Mouse (Mus musculus) thymus, adult 18-20 months (tissue): ENCODE data around the gene Iffo2.
"Not testable (repeated sequence)": the region's sequence is repeated elsewhere in the genome, so short reads cannot be mapped to it uniquely, and the experiment has no call there.

ENCODE experiments used
- DNase-seq, 2 experiments: peaks; one replicate each; pipeline ENCODE4 v3.0.0; 2022; ENCODE audit warnings: mixed read lengths in 2 of 2

Iffo2 gene

GRCm38 (mm10) chr4:139530248-139530647, at the start of gene Iffo2:
TSS of gene Iffo2 (plus strand) at chr4:139530548.
- not testable (repeated sequence) for DNase-seq

DNA sequence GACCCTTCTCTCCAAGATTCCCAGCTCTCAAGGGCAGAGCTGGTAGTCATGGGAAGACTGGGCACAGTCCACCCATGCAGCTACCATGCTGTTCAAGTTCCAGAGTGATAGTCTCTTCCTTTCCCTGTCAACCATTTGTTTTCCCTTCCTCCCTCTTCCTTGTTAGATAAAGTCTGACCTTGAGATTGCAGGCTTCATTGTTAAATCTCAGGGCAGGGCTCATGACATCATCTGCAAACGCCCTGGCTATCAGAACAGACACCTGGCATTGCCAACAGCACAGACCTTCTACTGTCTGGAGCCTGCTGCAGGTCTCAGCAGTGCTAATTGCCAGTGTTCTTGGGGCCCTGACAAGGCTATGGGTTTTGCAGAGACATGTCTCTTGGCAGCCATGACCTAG, 48.9 kb upstream of the Iffo2 start:
- no peak for DNase-seq

DNA sequence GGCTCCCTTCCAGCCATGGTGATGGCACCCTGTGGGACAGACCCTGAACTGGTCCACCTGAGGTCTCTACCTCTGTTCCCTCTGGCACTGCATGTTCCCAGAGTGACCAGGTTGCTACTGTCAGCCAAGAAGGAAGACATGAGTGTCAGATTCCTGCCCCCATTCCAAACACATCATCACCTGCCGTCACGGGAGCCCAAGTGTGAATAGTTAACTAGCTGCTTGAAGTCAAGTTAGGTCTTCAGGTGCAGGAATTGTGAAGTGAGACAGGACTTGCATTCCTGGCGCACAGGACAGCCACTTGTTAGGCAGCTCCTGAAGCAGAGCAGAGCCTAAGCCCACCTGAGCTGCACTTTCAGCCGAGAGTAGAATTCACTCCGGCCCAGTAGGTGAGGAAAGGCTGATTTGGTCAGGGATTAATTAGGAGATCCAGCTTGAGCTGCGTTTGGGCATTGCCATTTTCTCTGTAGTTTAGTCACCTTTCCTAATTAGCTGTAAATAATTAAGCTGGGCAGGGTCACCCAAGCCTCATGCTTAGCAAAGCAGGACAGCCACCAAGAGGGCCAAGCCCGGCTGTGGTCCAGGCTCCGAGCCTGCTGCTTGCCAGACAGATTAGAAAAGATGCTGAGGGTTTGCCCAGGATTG, 46.8 kb upstream of the Iffo2 start:
- DNase-seq, result no peak

DNA sequence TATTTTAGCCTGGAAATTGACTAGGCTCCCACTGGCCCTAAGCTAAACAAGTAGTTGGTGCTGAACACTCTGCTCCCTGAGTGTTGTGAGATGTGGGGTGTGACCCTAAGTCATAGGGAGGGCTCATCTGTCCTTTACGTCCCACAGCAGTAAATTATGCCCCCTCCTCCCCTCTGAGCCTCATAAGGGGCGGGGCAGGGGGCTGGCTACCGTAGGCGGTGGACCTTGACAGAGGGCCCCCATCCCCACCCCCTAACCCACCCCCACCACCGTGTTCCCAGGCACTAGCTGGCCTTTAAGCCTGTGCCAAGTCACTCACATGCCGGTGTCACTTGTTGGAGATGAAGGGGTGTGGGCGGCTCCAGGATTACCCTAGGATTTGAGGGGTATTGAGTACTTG, 45.9 kb upstream of the Iffo2 start:
- DNase-seq, result no peak

GRCm38 (mm10) chr4:139487085-139487484, 43.3 kb upstream of the Iffo2 start:
- DNase-seq, result no peak

DNA sequence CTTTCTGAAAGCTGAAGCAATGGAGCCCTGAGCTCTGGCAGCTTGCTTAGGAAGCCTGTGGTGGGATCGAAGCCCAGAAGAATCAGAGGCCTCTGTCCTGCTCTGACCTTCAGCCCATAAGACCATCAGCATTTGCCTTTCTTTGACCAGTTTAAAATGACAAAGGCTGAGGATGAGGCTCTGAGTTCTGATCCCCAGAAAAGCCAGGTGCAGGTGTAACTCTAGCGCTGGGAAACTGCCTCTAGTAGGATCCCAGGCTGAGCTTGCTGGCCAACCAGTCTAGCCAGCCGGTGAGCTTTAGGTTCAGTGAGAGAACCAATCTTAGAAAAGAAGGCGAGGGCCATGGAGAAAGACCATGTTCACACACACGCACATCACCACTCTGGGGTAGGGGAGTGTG, 42.0 kb upstream of the Iffo2 start:
- no peak for DNase-seq

DNA sequence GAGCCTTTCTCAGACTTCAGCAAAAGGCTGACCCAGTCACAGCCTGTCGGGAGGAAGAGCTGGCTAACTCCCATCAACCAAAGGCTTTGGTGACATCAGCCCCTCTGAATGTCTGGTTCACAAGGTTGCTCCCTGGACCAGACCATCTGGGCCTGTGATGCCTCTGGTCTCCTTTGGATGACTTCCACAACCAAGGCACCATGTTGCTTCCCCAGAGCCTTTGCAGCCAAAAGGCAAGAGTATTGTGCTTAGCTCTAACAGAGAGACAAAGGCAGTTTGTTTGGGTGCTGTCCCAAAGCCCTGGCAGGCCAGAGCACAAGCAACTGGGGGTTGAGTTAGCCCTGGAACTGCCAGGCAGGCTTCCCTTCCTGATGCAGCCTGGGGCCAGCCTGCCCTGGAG, 40.4 kb upstream of the Iffo2 start:
- DNase-seq, result no peak

GRCm38 (mm10) chr4:139490413-139491055, 39.8 kb upstream of the Iffo2 start:
- no peak for DNase-seq

- no peak for DNase-seq
These were observed 38.7 kb upstream of the Iffo2 start for GRCm38 (mm10) chr4:139491541-139492170.

DNA sequence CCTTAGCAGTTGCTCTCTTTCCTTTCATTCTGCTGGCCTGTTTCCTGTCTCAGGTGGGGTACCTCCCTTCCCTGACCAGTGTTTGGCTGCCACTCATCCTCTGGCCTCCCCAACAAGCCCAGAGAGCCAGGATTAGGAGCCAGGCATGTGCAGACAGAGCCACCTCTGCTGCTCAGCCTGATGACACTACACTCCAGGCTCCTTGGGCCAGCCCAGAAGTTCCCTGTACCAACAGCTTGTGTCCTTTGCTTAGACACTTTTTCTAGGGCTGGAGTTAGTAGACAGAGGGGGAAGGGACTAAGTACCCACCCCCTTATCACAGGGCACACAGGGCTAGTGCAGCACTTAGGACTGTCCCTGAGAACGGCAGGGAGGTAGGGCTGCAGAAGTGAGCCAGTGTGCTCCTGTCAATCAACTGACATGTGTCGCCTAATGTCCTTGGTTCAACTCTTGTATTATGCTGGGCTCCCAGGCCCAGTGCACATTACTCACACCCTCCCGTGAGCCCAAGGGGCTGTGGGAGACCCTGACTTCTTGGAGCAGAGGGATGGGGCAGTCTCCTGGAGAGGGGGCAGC, 38.0 kb upstream of the Iffo2 start:
- DNase-seq, result no peak

DNA sequence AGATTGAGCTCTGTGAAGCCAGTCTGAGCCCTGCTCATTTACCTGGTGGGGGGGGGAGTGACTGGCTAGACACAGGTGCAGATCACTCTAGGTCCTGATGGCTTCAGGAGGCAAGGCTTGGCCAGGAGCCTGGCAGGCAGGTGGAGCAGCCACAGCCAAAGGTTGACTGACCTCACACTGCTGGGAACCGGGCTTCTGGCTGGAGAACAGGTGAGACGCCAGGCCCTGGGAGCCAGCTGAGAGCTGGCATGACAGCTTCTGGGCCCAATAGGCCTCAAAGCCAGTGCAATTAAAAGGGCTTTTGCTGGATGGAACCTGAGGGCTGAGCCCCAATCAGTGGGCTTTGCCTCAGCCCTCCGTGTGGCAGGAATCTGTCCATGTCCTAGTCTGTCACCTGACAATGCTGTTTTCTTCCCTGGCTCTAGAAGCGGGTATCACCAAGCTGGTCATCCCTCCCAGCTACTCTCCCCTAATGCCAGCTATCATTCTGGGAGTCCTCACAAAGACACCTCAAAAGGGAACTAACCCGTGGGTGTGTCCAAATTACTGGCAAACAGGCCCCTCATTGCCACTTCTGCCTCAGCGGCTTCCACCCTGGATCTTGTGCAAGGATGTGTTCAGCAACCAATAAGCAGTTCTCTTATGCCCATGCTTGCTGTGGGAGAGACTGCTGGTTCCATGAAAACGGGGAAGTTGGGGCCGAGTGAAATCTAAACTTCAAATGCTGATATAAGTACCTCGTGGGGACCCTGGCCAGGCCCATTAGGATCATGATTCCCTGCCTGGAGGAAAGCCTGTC, 36.9 kb upstream of the Iffo2 start:
- no peak for DNase-seq

- DNase-seq, result no peak
These were observed 29.5 kb upstream of the Iffo2 start for GRCm38 (mm10) chr4:139500814-139501213.

GRCm38 (mm10) chr4:139501702-139502101, 28.6 kb upstream of the Iffo2 start:
- no peak for DNase-seq

DNA sequence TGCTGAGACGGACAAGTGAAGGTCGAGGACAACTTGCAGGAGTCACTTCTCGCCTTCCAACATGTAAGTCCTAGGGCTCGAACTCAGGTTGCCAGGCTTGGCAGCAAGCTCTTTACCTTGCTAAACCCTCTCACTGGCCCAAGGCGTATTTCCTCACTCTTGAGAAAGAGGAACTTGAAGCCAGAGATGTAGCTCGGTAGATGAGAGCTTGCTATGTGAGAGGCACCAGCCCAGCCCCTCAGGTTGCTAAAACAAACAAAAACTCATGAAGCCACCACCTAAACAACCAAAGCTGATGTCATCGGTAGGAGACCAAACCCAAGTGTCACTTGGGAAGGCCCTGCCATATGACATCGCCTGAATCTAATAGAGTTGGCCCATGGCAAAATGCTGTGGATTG, 26.4 kb upstream of the Iffo2 start:
- DNase-seq, result no peak

DNA sequence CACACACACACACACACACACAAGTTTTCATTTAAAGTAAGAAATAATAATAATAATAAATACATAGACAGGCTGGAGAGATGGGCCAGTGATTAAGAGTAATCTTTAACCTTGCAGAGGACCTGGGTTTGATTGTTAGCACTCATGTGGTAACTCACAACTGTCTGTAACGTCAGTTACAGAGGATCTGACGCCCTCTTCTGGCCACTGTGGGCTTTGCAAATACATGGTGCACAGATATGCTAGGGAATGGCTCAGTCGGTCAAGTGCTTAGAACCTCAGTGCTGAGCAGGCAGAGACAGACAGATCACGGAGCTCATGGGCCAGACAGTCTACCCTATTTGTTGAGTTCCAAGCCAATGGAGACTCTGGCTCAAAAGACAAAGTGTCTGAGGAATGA, 24.6 kb upstream of the Iffo2 start:
- DNase-seq, result no peak

DNA sequence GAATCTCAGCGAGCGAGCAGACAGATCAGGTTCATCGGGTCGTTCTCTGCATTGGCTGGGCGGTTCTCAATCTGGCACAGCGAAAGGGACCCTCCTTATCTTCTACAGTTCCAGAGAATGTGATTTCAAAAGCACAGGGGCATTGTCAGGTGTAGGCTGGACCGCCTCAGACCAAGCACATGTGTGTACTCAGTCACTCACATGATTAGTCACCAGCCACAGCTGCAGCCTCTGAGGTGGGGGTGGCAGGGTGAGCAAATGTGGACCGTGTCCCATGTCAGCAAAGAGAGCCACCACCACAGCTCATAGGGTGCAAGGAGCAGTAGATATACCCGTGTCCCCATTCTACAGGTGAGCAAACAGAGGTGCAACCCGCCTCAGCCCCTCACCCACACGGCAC, 23.6 kb upstream of the Iffo2 start:
- DNase-seq, result no peak

GRCm38 (mm10) chr4:139509069-139509468, 21.3 kb upstream of the Iffo2 start:
- no peak for DNase-seq

- no peak for DNase-seq
These were observed 18.8 kb upstream of the Iffo2 start for GRCm38 (mm10) chr4:139511557-139511956.

DNA sequence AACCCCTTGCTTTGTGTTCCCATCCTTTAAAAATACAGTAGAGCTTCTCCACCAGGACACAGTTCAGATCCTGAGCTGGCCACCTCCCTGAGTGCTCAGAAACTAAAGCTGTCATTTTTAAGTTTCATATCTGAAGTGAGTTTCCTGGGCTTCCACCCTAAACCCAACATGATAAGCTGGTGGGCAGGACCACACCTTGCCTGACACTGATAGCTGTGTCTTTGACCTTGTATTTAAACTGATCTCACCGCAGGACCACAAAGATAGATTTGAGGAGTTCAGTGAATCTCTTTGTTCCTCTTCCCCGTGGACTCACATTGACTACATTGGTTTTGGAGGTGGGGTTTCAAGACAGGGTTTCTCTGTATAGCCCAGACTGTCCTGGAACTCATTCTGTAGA, 17.4 kb upstream of the Iffo2 start:
- no peak for DNase-seq

- no peak for DNase-seq
These were observed 11.1 kb upstream of the Iffo2 start for GRCm38 (mm10) chr4:139519221-139519620.

- no peak for DNase-seq
These were observed 8.4 kb upstream of the Iffo2 start for GRCm38 (mm10) chr4:139521926-139522325.

DNA sequence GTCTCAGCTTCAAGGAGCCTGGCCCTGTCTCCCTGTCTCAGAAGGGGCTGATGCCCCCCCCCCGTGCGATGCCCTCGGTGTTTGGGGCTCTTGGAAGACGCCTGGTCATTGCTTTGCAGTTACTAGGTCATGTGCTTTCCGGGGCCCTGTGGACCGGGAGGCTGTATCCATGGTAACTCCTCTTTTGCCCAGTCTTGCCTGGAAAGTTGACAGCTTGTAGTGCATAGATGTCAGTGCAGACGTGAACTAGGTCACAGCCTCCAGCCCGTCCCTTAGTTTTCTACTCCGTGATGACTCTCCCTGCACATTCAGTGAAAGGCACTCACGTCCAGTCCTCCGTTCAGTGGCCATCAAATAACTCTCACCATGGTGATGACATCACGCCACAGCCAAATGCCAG, 3.9 kb upstream of the Iffo2 start:
- no peak for DNase-seq

DNA sequence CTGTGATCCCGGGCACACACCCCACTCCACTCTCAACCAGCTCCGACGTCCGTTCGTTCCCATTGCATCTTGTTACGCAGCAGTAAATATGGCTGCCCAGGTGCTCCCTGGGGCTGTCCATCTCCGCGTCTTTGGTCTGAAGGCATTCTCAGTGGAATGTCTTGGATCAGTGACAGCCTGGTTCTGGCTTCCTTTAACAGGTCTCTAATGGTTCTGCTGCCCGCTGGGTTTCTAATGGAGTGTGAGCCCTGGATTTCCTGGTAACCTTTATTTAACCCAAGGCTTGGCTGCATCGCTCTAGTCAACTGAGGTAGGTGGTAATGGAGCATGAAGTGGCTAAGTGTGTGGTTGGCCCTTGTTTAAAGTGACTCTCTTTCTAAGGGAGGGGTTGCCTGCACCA, 1.7 kb downstream of the Iffo2 start:
- no peak for DNase-seq
